7 mouse cellular contexts compared by ENCODE assay signal in genomic region chr11:97309911-97310571, GRCm38 (mm10). TPM values are rescaled to one million over a fixed set of nuclear protein-coding genes. Genes with fewer than 3 reads are reported as not detected.
DNase-seq lines count a peak whose midpoint lies in the region; ATAC-seq and TF ChIP-seq lines count a peak whose summit lies in the region.

No protein-coding gene starts in this region.

- no peaks in the 10 kb centered on the region for H3K36me3 ChIP-seq in intestine, embryonic 14.5 days (ENCODE audit: control insufficient read depth, insufficient read depth, low read length)

- peak overlapping the region; percentile 53 for H3K9ac ChIP-seq in intestine, embryonic 14.5 days (ENCODE audit: low read length)

- peak; percentile 69 for DNase-seq in gastrocnemius, postnatal 25 days
- peak; percentile 81 for DNase-seq in intestine, embryonic 14.5 days (ENCODE audit: low spot score)
- peak; percentile 75 to 88 for DNase-seq in left cerebral cortex, postnatal 25 days (ENCODE audit: low spot score in 2 of 2)
- peak; percentile 90 for DNase-seq in mesoderm, embryonic 11.5 days (ENCODE audit: low read depth, low spot score)
- peak; percentile 62 for DNase-seq in right cerebral cortex, postnatal 25 days

- WGBS in intestine, embryonic 14.5 days = under 1% methylated on average over 25 of the region's 25 CpGs

- H3K27me3 ChIP-seq in intestine, embryonic 14.5 days (replicated peaks; ENCODE audit: control insufficient read depth, insufficient read depth, low read length) = no peaks in the 10 kb centered on the region

- no peaks in the 10 kb centered on the region for H3K9me3 ChIP-seq in intestine, embryonic 14.5 days (ENCODE audit: control insufficient read depth, low read length)

- TF ChIP-seq CTCF in cortical plate, adult 2 months (IDR thresholded peaks at IDR 0.05; ENCODE audit: extremely low read depth, insufficient read depth, low read length) = peak; percentile 85

- H3K4me2 ChIP-seq in intestine, embryonic 14.5 days (ENCODE audit: low read length) = peak overlapping the region; percentile 96

- intact Hi-C loops in left cerebral cortex, postnatal 25 days (cut with DNase I) = loop anchor here (5.0 kb wide), 2 partner anchors 68 to 113 kb away; no protein-coding TSS in a partner anchor

- H3K4me3 ChIP-seq in cortical plate, adult 2 months (ENCODE audit: insufficient read depth, low read length) = peak overlapping the region; percentile 43
- peak overlapping the region; percentile 43 for H3K4me3 ChIP-seq in intestine, embryonic 14.5 days (ENCODE audit: low read depth, low read length)

- 0 out of 2 replicates have a peak, but pooled peaks have one; percentile 27 for TF ChIP-seq POLR2A in cortical plate, adult 2 months (IDR thresholded peaks at IDR 0.05; ENCODE audit: extremely low read depth, insufficient read depth, low read length)

- ATAC-seq in activated CD4-positive, CD25-positive, alpha-beta regulatory T cell, adult 4 months = peak; percentile 79
- peak; percentile 68 for ATAC-seq in intestine, embryonic 14.5 days (replicated peaks; ENCODE audit: low FRiP score, low TSS enrichment, low read depth)

- H3K27ac ChIP-seq in cortical plate, adult 2 months (ENCODE audit: insufficient read depth, low read length) = peak overlapping the region; percentile 54
- peak overlapping the region; percentile 59 for H3K27ac ChIP-seq in intestine, embryonic 14.5 days (ENCODE audit: low read depth)

- 0 out of 2 replicates have a peak, but pooled peaks cover 1% of the 10 kb centered on the region for H3K4me1 ChIP-seq in cortical plate, adult 2 months (ENCODE audit: control insufficient read depth, insufficient read depth, low read length)
- peaks cover 17% of the 10 kb centered on the region for H3K4me1 ChIP-seq in intestine, embryonic 14.5 days (replicated peaks; ENCODE audit: control insufficient read depth, insufficient read depth, low read length)

RNA-seq across cellular contexts. Expression of gene Mrpl45, which starts 5.5 kb away (rescaled TPM):
- polyA plus RNA-seq in activated CD4-positive, CD25-positive, alpha-beta regulatory T cell, adult 4 months (2017; shearing (Covaris generic)) = 10 to 100 TPM; 44.6 to 48.7 TPM
- polyA plus RNA-seq in cortical plate, adult 2 months (2012; rRNA removed) = 27.7 and 29.5 TPM in 2 replicates
- 10 to 100 TPM; 34.3 to 41.6 TPM for total RNA-seq in gastrocnemius, postnatal 25 days (2021)
- 52.1 and 55.5 TPM in 2 replicates for polyA plus RNA-seq in intestine, embryonic 14.5 days (2014; fragmentation: Nextera tagmentation; extraction: Ambion mirVana)
- total RNA-seq in left cerebral cortex, postnatal 25 days (2021) = 10 to 100 TPM; 27.0 to 27.2 TPM

RNA-seq across cellular contexts. Expression of gene Npepps, which starts 29.6 kb away (rescaled TPM):
- 10 to 100 TPM; 36.1 to 43.0 TPM for polyA plus RNA-seq in activated CD4-positive, CD25-positive, alpha-beta regulatory T cell, adult 4 months (2017; shearing (Covaris generic))
- 81.2 and 88.0 TPM in 2 replicates for polyA plus RNA-seq in cortical plate, adult 2 months (2012; rRNA removed)
- total RNA-seq in gastrocnemius, postnatal 25 days (2021) = 10 to 100 TPM; 49.7 to 60.0 TPM
- polyA plus RNA-seq in intestine, embryonic 14.5 days (2014; fragmentation: Nextera tagmentation; extraction: Ambion mirVana) = 83.1 and 90.0 TPM in 2 replicates
- total RNA-seq in left cerebral cortex, postnatal 25 days (2021) = 100 to 1,000 TPM; 133 to 134 TPM

RNA-seq across cellular contexts. Expression of gene Gpr179, which starts 41.8 kb away (rescaled TPM):
- polyA plus RNA-seq in activated CD4-positive, CD25-positive, alpha-beta regulatory T cell, adult 4 months (2017; shearing (Covaris generic)) = under 1 TPM; 0.11 to 0.45 TPM
- polyA plus RNA-seq in cortical plate, adult 2 months (2012; rRNA removed) = 0.15 and 0.21 TPM in 2 replicates
- under 1 TPM in 1 of 2 experiments, not detected in 1; 0.03 TPM for total RNA-seq in gastrocnemius, postnatal 25 days (2021)
- polyA plus RNA-seq in intestine, embryonic 14.5 days (2014; fragmentation: Nextera tagmentation; extraction: Ambion mirVana) = 0.11 and 0.15 TPM in 2 replicates
- total RNA-seq in left cerebral cortex, postnatal 25 days (2021) = under 1 TPM; 0.18 to 0.43 TPM

RNA-seq across cellular contexts. Expression of gene Socs7, which starts 52.3 kb away (rescaled TPM):
- 1 to 10 TPM; 6.1 to 7.8 TPM for polyA plus RNA-seq in activated CD4-positive, CD25-positive, alpha-beta regulatory T cell, adult 4 months (2017; shearing (Covaris generic))
- polyA plus RNA-seq in cortical plate, adult 2 months (2012; rRNA removed) = 47.9 and 49.7 TPM in 2 replicates
- total RNA-seq in gastrocnemius, postnatal 25 days (2021) = 10 to 100 TPM; 38.9 to 39.2 TPM
- polyA plus RNA-seq in intestine, embryonic 14.5 days (2014; fragmentation: Nextera tagmentation; extraction: Ambion mirVana) = 2.1 and 2.5 TPM in 2 replicates
- total RNA-seq in left cerebral cortex, postnatal 25 days (2021) = 10 to 100 TPM; 87.3 to 94.1 TPM

Comparison
In these comparisons a context has a peak if more than half of its experiments do, and no peak if none do; other contexts are left out.
1. Peak in every context shown above with its lines: DNase-seq, ATAC-seq, H3K4me3 ChIP-seq and H3K27ac ChIP-seq.